15 mouse cellular contexts compared by ENCODE assay signal in genomic region chr7:110313392-110314055, GRCm38 (mm10).
DNase-seq lines count a peak whose midpoint lies in the region; TF ChIP-seq lines count a peak whose summit lies in the region.
"Had no signal": no experiment of that assay in that cellular context is flagged by ENCODE, and none has a peak within 500 bp of the region (broad histone marks: within the 10 kb centered on the region; RNA-seq: fewer than 3 reads in every experiment).

No protein-coding gene starts in this region.

- no peak overlapping the region for H3K9ac ChIP-seq in liver, adult 2 months (ENCODE audit: low read depth, low read length)
- H3K9ac ChIP-seq: hindbrain, embryonic 13.5 days; neural tube, embryonic 13.5 days had no signal

- peak; percentile 29 to 71 for DNase-seq in heart, adult 9 months (ENCODE audit: low spot score in 2 of 2)
- DNase-seq in heart, postnatal 4 days: no peak
- DNase-seq in B cell, adult 2 months: peak; percentile 25 to 40
- peak; percentile 47 for DNase-seq in liver, adult 2 months (ENCODE audit: extremely low read depth, low read depth, low spot score)
- peak; percentile 48 to 54 for DNase-seq in monocyte, adult 2 months (ENCODE audit: low read depth in 1 of 2, low spot score in 2 of 2)
- DNase-seq in right cerebral cortex, postnatal 25 days: no peak
- no peak for DNase-seq in retina, postnatal 1 day
- no peak for DNase-seq in thymus, postnatal 10 days (ENCODE audit: low spot score in 2 of 2)
- DNase-seq: embryo, embryonic 11 days; right cerebral cortex, postnatal 4 days; thymus, postnatal 14 days had no signal

- no peak overlapping the region for H3K4me3 ChIP-seq in liver, adult 2 months (ENCODE audit: insufficient read depth, low read depth, low read length)
- H3K4me3 ChIP-seq: forebrain, embryonic 10.5 days; hindbrain, embryonic 13.5 days; neural tube, embryonic 13.5 days had no signal

- no peaks in the 10 kb centered on the region for H3K4me1 ChIP-seq in liver, adult 2 months (ENCODE audit: control insufficient read depth, insufficient read depth, low read length)
- H3K4me1 ChIP-seq: hindbrain, embryonic 13.5 days; neural tube, embryonic 13.5 days had no signal

- H3K36me3 ChIP-seq in liver, adult 2 months (ENCODE audit: control insufficient read depth, insufficient read depth, low read length): peaks cover 24% of the 10 kb centered on the region

- no peak for TF ChIP-seq CTCF in liver, adult 2 months (IDR thresholded peaks at IDR 0.05; ENCODE audit: low read depth, low read length)

- H3K27ac ChIP-seq in liver, adult 2 months (replicated peaks; ENCODE audit: insufficient read depth, low read depth, low read length): no peak overlapping the region
- H3K27ac ChIP-seq: forebrain, embryonic 10.5 days; hindbrain, embryonic 13.5 days; kidney, postnatal 0 days; neural tube, embryonic 13.5 days had no signal

- H3K27me3 ChIP-seq in liver, adult 2 months (ENCODE audit: control insufficient read depth, insufficient read depth, low read length): no peaks in the 10 kb centered on the region
- H3K27me3 ChIP-seq: hindbrain, embryonic 13.5 days; neural tube, embryonic 13.5 days had no signal

- WGBS in liver, adult 2 months: 87% methylated on average over 9 of the region's 9 CpGs

- no peak for TF ChIP-seq POLR2A in liver, adult 2 months (IDR thresholded peaks at IDR 0.05; ENCODE audit: extremely low read depth, insufficient read depth, low read length)

- H3K79me2 ChIP-seq in liver, adult 2 months (ENCODE audit: control insufficient read depth, insufficient read depth, low read length): no peaks in the 10 kb centered on the region

Comparison
In these comparisons a context has a peak if more than half of its experiments do, and no peak if none do; other contexts are left out.
1. DNase-seq: peak in heart, adult 9 months (2 of 2), B cell, adult 2 months (2 of 2), liver, adult 2 months (single experiment) and monocyte, adult 2 months (2 of 2); none in heart, postnatal 4 days (single experiment), right cerebral cortex, postnatal 25 days (single experiment), retina, postnatal 1 day (single experiment) and thymus, postnatal 10 days (0 of 2).